Mouse (Mus musculus): ENCODE results near the gene Piwil1.

GRCm38 (mm10) chr5:128708929-128709328, 6.6 kb downstream of the Piwil1 start:
- TF ChIP-seq CTCF (IDR thresholded peaks at IDR 0.05; ENCODE audit: control insufficient read depth, insufficient read depth, insufficient replicate concordance, low read depth, low read length) (no peak), POLR2A (IDR thresholded peaks at IDR 0.05; ENCODE audit: control insufficient read depth, low read depth, low read length) (no peak)
